Mouse (Mus musculus) MEL (cell line): Measurements from ENCODE around the gene Luzp2. TPM values are rescaled to one million over a fixed set of nuclear protein-coding genes. Genes with fewer than 3 reads are reported as not detected.

Source experiments
- DNase-seq: peaks from one replicate; pipeline ENCODE4 v3.0.0; 2011; ENCODE audit warnings: low read depth, low spot score
- H3K27ac ChIP-seq: 2 replicates; pipeline ENCODE4 v1.5.1; 2012; ENCODE audit warnings: low read depth, mild to moderate bottlenecking, control low read depth, low read length, moderate library complexity; ENCODE audit not compliant: control insufficient read depth
- H3K27me3 ChIP-seq, 2 experiments: fragments of 150-350 bp in 1 of 2; sonication (generic) in 1 of 2; 2 replicates each; pipeline ENCODE4 v1.6.1; 2012; ENCODE audit warnings: low read length in 2 of 2, mild to moderate bottlenecking in 2 of 2, improper control_type of control experiment in 1 of 2, moderate library complexity in 1 of 2; ENCODE audit not compliant: insufficient read depth in 2 of 2, control insufficient read depth in 1 of 2
- H3K36me3 ChIP-seq, 2 experiments: 2 replicates each; pipeline ENCODE4 v1.6.1; 2012 to 2014; ENCODE audit warnings: low read length in 2 of 2, improper control_type of control experiment in 1 of 2, inconsistent platforms in 1 of 2, mild to moderate bottlenecking in 1 of 2; ENCODE audit not compliant: insufficient read depth in 2 of 2, control insufficient read depth in 1 of 2
- H3K4me1 ChIP-seq, 2 experiments: fragments of 150-350 bp in 1 of 2; sonication (generic) in 1 of 2; 2 replicates each; pipeline ENCODE4 v1.6.1; 2012; ENCODE audit warnings: low read length in 2 of 2, improper control_type of control experiment in 1 of 2, mild to moderate bottlenecking in 1 of 2; ENCODE audit not compliant: insufficient read depth in 2 of 2, control insufficient read depth in 1 of 2
- H3K4me3 ChIP-seq, 2 experiments: fragments of 150-350 bp in 1 of 2; sonication (generic) in 1 of 2; 2 replicates each; pipeline ENCODE4 v1.5.1; 2012; ENCODE audit warnings: low read depth in 2 of 2, low read length in 2 of 2, mild to moderate bottlenecking in 2 of 2, moderate library complexity in 2 of 2, control low read depth in 1 of 2, improper control_type of control experiment in 1 of 2; ENCODE audit not compliant: control insufficient read depth in 1 of 2, insufficient read depth in 1 of 2
- H3K79me2 ChIP-seq: 2 replicates; pipeline ENCODE4 v1.6.1; 2012; ENCODE audit warnings: mild to moderate bottlenecking, low read length, moderate library complexity; ENCODE audit not compliant: control insufficient read depth, poor library complexity, insufficient read depth
- H3K9ac ChIP-seq: 2 replicates; pipeline ENCODE4 v1.6.1; 2012; ENCODE audit warnings: low read depth, mild to moderate bottlenecking, control low read depth, low read length, moderate library complexity; ENCODE audit not compliant: control insufficient read depth, poor library complexity, severe bottlenecking
- H3K9me3 ChIP-seq: fragments of 150-350 bp; sonication (generic); replicated peaks from 2 replicates; pipeline ENCODE4 v1.6.1; 2012; ENCODE audit warnings: mild to moderate bottlenecking, low read length, improper control_type of control experiment, moderate library complexity; ENCODE audit not compliant: insufficient read depth
- POLR2A ChIP-seq, 2 experiments: IDR thresholded peaks; 2 replicates each; pipeline ENCODE4 v1.6.1; 2011 to 2012; ENCODE audit warnings: low read length in 2 of 2, mild to moderate bottlenecking in 2 of 2, control low read depth in 1 of 2, improper control_type of control experiment in 1 of 2, low read depth in 1 of 2, moderate library complexity in 1 of 2; ENCODE audit not compliant: control insufficient read depth in 1 of 2, insufficient read depth in 1 of 2, poor library complexity in 1 of 2
- TAL1 ChIP-seq: IDR thresholded peaks from 2 replicates; pipeline ENCODE4 v1.6.1; 2012; ENCODE audit warnings: mild to moderate bottlenecking, inconsistent platforms, low read length, moderate library complexity, mixed read lengths
- UBTF ChIP-seq: IDR thresholded peaks from 2 replicates; pipeline ENCODE4 v1.6.1; 2012; ENCODE audit warnings: low read depth, mild to moderate bottlenecking, inconsistent platforms, low read length, improper control_type of control experiment, moderate library complexity, borderline replicate concordance; ENCODE audit not compliant: insufficient read depth
- USF1 ChIP-seq: IDR thresholded peaks from 2 replicates; pipeline ENCODE4 v1.6.1; 2014; ENCODE audit warnings: low read depth, mild to moderate bottlenecking, inconsistent platforms, low read length, improper control_type of control experiment, moderate library complexity
- USF2 ChIP-seq, 2 experiments: IDR thresholded peaks; 2 replicates each; pipeline ENCODE4 v1.6.1; 2011 to 2012; ENCODE audit warnings: improper control_type of control experiment in 2 of 2, low read length in 2 of 2, borderline replicate concordance in 1 of 2, inconsistent platforms in 1 of 2, low read depth in 1 of 2, mild to moderate bottlenecking in 1 of 2; ENCODE audit not compliant: insufficient read depth in 1 of 2
- polyA plus RNA-seq, 2 experiments: library from polyadenylated mRNA; stranded (reverse) in 1 of 2; unstranded in 1 of 2; fragments of >175 nt in 1 of 2; fragments of >200 nt in 1 of 2; gene quantifications; 2 replicates each; pipeline versions ENCODE4 v1.2.1 to v1.2.4; 2012; ENCODE audit warnings: low replicate concordance in 2 of 2, low read depth in 1 of 2; ENCODE audit not compliant: insufficient read length in 2 of 2, insufficient read depth in 1 of 2, missing spikeins in 1 of 2
- total RNA-seq: library from RNA; depleted of rRNA; stranded (reverse); fragments of 300-350 nt; gene quantifications from 2 replicates; pipeline ENCODE4 v1.2.3, GENCODE M21; 2012

Gene Luzp2
- total and polyA plus RNA-seq, 3 experiments: not detected

- TF ChIP-seq TAL1: no peak
- H3K27ac ChIP-seq: no peak overlapping the region
- no peaks in the 10 kb centered on the region for H3K4me1 ChIP-seq
- no peaks in the 10 kb centered on the region for H3K9me3 ChIP-seq
- no peaks in the 10 kb centered on the region for H3K27me3 ChIP-seq
- no peak for DNase-seq
- H3K36me3 ChIP-seq: no peaks in the 10 kb centered on the region
- no peaks in the 10 kb centered on the region for H3K79me2 ChIP-seq
- no peak overlapping the region for H3K9ac ChIP-seq
- no peak overlapping the region for H3K4me3 ChIP-seq
These were observed 387.7 kb downstream of the Luzp2 start for GRCm38 (mm10) chr7:55222997-55223396.

- Histone ChIP-seq H3K79me2 (no peaks in the 10 kb centered on the region), H3K4me1 (no peaks in the 10 kb centered on the region), H3K9ac (no peak overlapping the region), H3K27me3 (no peaks in the 10 kb centered on the region), H3K9me3 (no peaks in the 10 kb centered on the region), H3K27ac (no peak overlapping the region), H3K36me3 (no peaks in the 10 kb centered on the region), H3K4me3 (no peak overlapping the region)
- TF ChIP-seq UBTF (no peak), POLR2A (IDR thresholded peaks at IDR 0.05; ENCODE audit: control insufficient read depth in 1 of 2, insufficient read depth in 1 of 2, low read depth in 1 of 2, low read length in 2 of 2, poor library complexity in 1 of 2) (no peak), USF2 (IDR thresholded peaks at IDR 0.05; ENCODE audit: borderline replicate concordance in 1 of 2, insufficient read depth in 1 of 2, low read depth in 1 of 2, low read length in 2 of 2) (no peak), USF1 (no peak)
- DNase-seq: no peak
These were observed 394.1 kb downstream of the Luzp2 start for GRCm38 (mm10) chr7:55229407-55229806.
